Mouse (Mus musculus): ENCODE data around the gene Eng. TPM values are rescaled to one million over a fixed set of nuclear protein-coding genes. Genes with fewer than 3 reads are reported as not detected.

Eng gene
- polyA plus RNA-seq, 1 experiment: 228 TPM

GRCm38 (mm10) chr2:32610610-32611229 lies 35.7 kb upstream of the Eng start:
- WGBS: 14% methylated on average over 23 of the region's 23 CpGs
- H3K4me1 ChIP-seq (ENCODE audit: control insufficient read depth, insufficient read depth, low read length): peaks cover 2% of the 10 kb centered on the region; the same call in 1 of the 2 replicates
- H3K27me3 ChIP-seq (replicated peaks; ENCODE audit: control insufficient read depth, insufficient read depth, low read length): no peaks in the 10 kb centered on the region
- H3K36me3 ChIP-seq (ENCODE audit: control insufficient read depth, insufficient read depth, low read length): no peaks in the 10 kb centered on the region
- H3K27ac ChIP-seq (ENCODE audit: insufficient read depth, low read depth, low read length): no peak overlapping the region
- H3K4me3 ChIP-seq (ENCODE audit: insufficient read depth, low read depth, low read length): peak overlapping the region; percentile 23; the same call in 1 of the 2 replicates
- TF ChIP-seq CTCF (conservative IDR thresholded peaks at IDR 0.05; ENCODE audit: insufficient read depth, insufficient read length, low read depth, low read length): peak; percentile 33; the same call in 1 of the 2 replicates
- TF ChIP-seq POLR2A (IDR thresholded peaks at IDR 0.05; ENCODE audit: low read depth, low read length): no peak
- peak; percentile 46 for DNase-seq

GRCm38 (mm10) chr2:32612274-32612673 lies 34.1 kb upstream of the Eng start:
- H3K4me3 ChIP-seq (ENCODE audit: insufficient read depth, low read depth, low read length): no peak overlapping the region
- no peak for DNase-seq
- peaks cover 2% of the 10 kb centered on the region; the same call in 1 of the 2 replicates for H3K4me1 ChIP-seq (ENCODE audit: control insufficient read depth, insufficient read depth, low read length)
- H3K36me3 ChIP-seq (ENCODE audit: control insufficient read depth, insufficient read depth, low read length): no peaks in the 10 kb centered on the region
- H3K27ac ChIP-seq (ENCODE audit: insufficient read depth, low read depth, low read length): no peak overlapping the region
- 83% methylated on average over 26 of the region's 26 CpGs for WGBS
- TF ChIP-seq CTCF (conservative IDR thresholded peaks at IDR 0.05; ENCODE audit: insufficient read depth, insufficient read length, low read depth, low read length): no peak
- TF ChIP-seq POLR2A (IDR thresholded peaks at IDR 0.05; ENCODE audit: low read depth, low read length): no peak
- H3K27me3 ChIP-seq (replicated peaks; ENCODE audit: control insufficient read depth, insufficient read depth, low read length): no peaks in the 10 kb centered on the region

GRCm38 (mm10) chr2:32617109-32617508 lies 29.3 kb upstream of the Eng start:
- H3K27me3 ChIP-seq (replicated peaks; ENCODE audit: control insufficient read depth, insufficient read depth, low read length): no peaks in the 10 kb centered on the region
- H3K4me1 ChIP-seq (ENCODE audit: control insufficient read depth, insufficient read depth, low read length): 0 out of 2 replicates have a peak, but pooled peaks cover 6% of the 10 kb centered on the region
- WGBS: 97% methylated on average over 1 of the region's 1 CpGs
- no peak for TF ChIP-seq POLR2A (IDR thresholded peaks at IDR 0.05; ENCODE audit: low read depth, low read length)
- TF ChIP-seq CTCF (conservative IDR thresholded peaks at IDR 0.05; ENCODE audit: insufficient read depth, insufficient read length, low read depth, low read length): no peak
- DNase-seq: no peak
- H3K36me3 ChIP-seq (ENCODE audit: control insufficient read depth, insufficient read depth, low read length): no peaks in the 10 kb centered on the region
- no peak overlapping the region for H3K27ac ChIP-seq (ENCODE audit: insufficient read depth, low read depth, low read length)
- no peak overlapping the region for H3K4me3 ChIP-seq (ENCODE audit: insufficient read depth, low read depth, low read length)

GRCm38 (mm10) chr2:32617601-32618000 lies 28.8 kb upstream of the Eng start:
- H3K27me3 ChIP-seq (replicated peaks; ENCODE audit: control insufficient read depth, insufficient read depth, low read length): no peaks in the 10 kb centered on the region
- H3K27ac ChIP-seq (ENCODE audit: insufficient read depth, low read depth, low read length): no peak overlapping the region
- H3K4me1 ChIP-seq (ENCODE audit: control insufficient read depth, insufficient read depth, low read length): 0 out of 2 replicates have a peak, but pooled peaks cover 6% of the 10 kb centered on the region
- H3K4me3 ChIP-seq (ENCODE audit: insufficient read depth, low read depth, low read length): no peak overlapping the region
- WGBS: 93% methylated on average over 4 of the region's 4 CpGs
- no peaks in the 10 kb centered on the region for H3K36me3 ChIP-seq (ENCODE audit: control insufficient read depth, insufficient read depth, low read length)
- DNase-seq: no peak
- TF ChIP-seq CTCF (conservative IDR thresholded peaks at IDR 0.05; ENCODE audit: insufficient read depth, insufficient read length, low read depth, low read length): peak; percentile 48
- no peak for TF ChIP-seq POLR2A (IDR thresholded peaks at IDR 0.05; ENCODE audit: low read depth, low read length)

- no peak overlapping the region for H3K27ac ChIP-seq (ENCODE audit: insufficient read depth, low read depth, low read length)
- 57% methylated on average over 9 of the region's 9 CpGs for WGBS
- no peaks in the 10 kb centered on the region for H3K27me3 ChIP-seq (replicated peaks; ENCODE audit: control insufficient read depth, insufficient read depth, low read length)
- H3K4me1 ChIP-seq (ENCODE audit: control insufficient read depth, insufficient read depth, low read length): 0 out of 2 replicates have a peak, but pooled peaks cover 6% of the 10 kb centered on the region
- no peak overlapping the region for H3K4me3 ChIP-seq (ENCODE audit: insufficient read depth, low read depth, low read length)
- no peaks in the 10 kb centered on the region for H3K36me3 ChIP-seq (ENCODE audit: control insufficient read depth, insufficient read depth, low read length)
- no peak for DNase-seq
- TF ChIP-seq POLR2A (IDR thresholded peaks at IDR 0.05; ENCODE audit: low read depth, low read length) (no peak), CTCF (conservative IDR thresholded peaks at IDR 0.05; ENCODE audit: insufficient read depth, insufficient read length, low read depth, low read length) (no peak)
These were observed 28.3 kb upstream of the Eng start for GRCm38 (mm10) chr2:32618051-32618450.

- DNase-seq: peak; percentile 89
- TF ChIP-seq POLR2A (IDR thresholded peaks at IDR 0.05; ENCODE audit: low read depth, low read length) (no peak), CTCF (conservative IDR thresholded peaks at IDR 0.05; ENCODE audit: insufficient read depth, insufficient read length, low read depth, low read length) (no peak)
- H3K4me3 ChIP-seq (ENCODE audit: insufficient read depth, low read depth, low read length): no peak overlapping the region
- H3K27me3 ChIP-seq (replicated peaks; ENCODE audit: control insufficient read depth, insufficient read depth, low read length): no peaks in the 10 kb centered on the region
- 0 out of 2 replicates have a peak, but pooled peaks cover 6% of the 10 kb centered on the region for H3K4me1 ChIP-seq (ENCODE audit: control insufficient read depth, insufficient read depth, low read length)
- H3K27ac ChIP-seq (ENCODE audit: insufficient read depth, low read depth, low read length): peak overlapping the region; percentile 65
- 47% methylated on average over 4 of the region's 4 CpGs for WGBS
- H3K36me3 ChIP-seq (ENCODE audit: control insufficient read depth, insufficient read depth, low read length): no peaks in the 10 kb centered on the region
These were observed 25.5 kb upstream of the Eng start for GRCm38 (mm10) chr2:32620682-32621516.

- Histone ChIP-seq H3K27ac (ENCODE audit: insufficient read depth, low read depth, low read length) (peak within 1 kb of the TSS; percentile 65), H3K36me3 (ENCODE audit: control insufficient read depth, insufficient read depth, low read length) (no peaks in the 10 kb centered on the region), H3K4me1 (ENCODE audit: control insufficient read depth, insufficient read depth, low read length) (0 out of 2 replicates have a peak, but pooled peaks cover 6% of the 10 kb centered on the region), H3K27me3 (replicated peaks; ENCODE audit: control insufficient read depth, insufficient read depth, low read length) (no peaks in the 10 kb centered on the region), H3K4me3 (ENCODE audit: insufficient read depth, low read depth, low read length) (no peak within 1 kb of the TSS)
- TF ChIP-seq CTCF (conservative IDR thresholded peaks at IDR 0.05; ENCODE audit: insufficient read depth, insufficient read length, low read depth, low read length) (no peak), POLR2A (IDR thresholded peaks at IDR 0.05; ENCODE audit: low read depth, low read length) (no peak)
- 35% methylated on average over 7 of the region's 7 CpGs for WGBS
- no peak for DNase-seq
These were observed 24.9 kb upstream of the Eng start, which contains the start of gene Ak1 for GRCm38 (mm10) chr2:32621517-32621859. Gene Ak1, plus strand, starts transcription at chr2:32621758.

Measured in kidney, adult 2 months (tissue).